Mouse (Mus musculus): Measurements from ENCODE around the gene Taok1. TPM values are rescaled to one million over a fixed set of nuclear protein-coding genes. Genes with fewer than 3 reads are reported as not detected.

Taok1 gene
- total RNA-seq, 1 experiment, result 60.8 TPM

- DNase-seq (ENCODE audit: low read depth, low spot score), result no peak
- TF ChIP-seq MAFK (IDR thresholded peaks at IDR 0.05; ENCODE audit: insufficient read depth, low read depth, low read length) (no peak), CHD2 (IDR thresholded peaks at IDR 0.05; ENCODE audit: low read depth, low read length) (no peak), HCFC1 (IDR thresholded peaks at IDR 0.05; ENCODE audit: borderline replicate concordance, insufficient read depth, low read length) (no peak), ZNF384 (IDR thresholded peaks at IDR 0.05; ENCODE audit: low read depth, low read length) (no peak), ZC3H11A (IDR thresholded peaks at IDR 0.05; ENCODE audit: borderline replicate concordance, low read depth, low read length) (no peak)
- Histone ChIP-seq H3K36me3 (ENCODE audit: control insufficient read depth, insufficient read depth, low read length, poor library complexity, severe bottlenecking) (peaks cover 47% of the 10 kb centered on the region), H3K4me3 (ENCODE audit: insufficient read depth in 1 of 2, low read depth in 1 of 2, low read length in 2 of 2, poor library complexity in 1 of 2, severe bottlenecking in 1 of 2) (no peak overlapping the region), H3K27ac (ENCODE audit: insufficient read depth, low read depth, low read length, poor library complexity, severe bottlenecking) (no peak overlapping the region), H3K4me1 (ENCODE audit: control insufficient read depth in 2 of 2, insufficient read depth in 2 of 2, low read length in 2 of 2, poor library complexity in 1 of 2) (peaks cover 0 to 25% of the 10 kb centered on the region in 2 experiments; a peak in 3 of 4 replicates), H3K9me3 (ENCODE audit: control insufficient read depth, insufficient read depth, low read depth, low read length) (no peaks in the 10 kb centered on the region), H3K9ac (ENCODE audit: insufficient read depth, low read depth, low read length, poor library complexity, severe bottlenecking) (no peak overlapping the region)
- in situ Hi-C loops (cut with MboI; ENCODE audit: low sequenced_read_pairs in 2 of 2, unreplicated experiment in 2 of 2), result no loop called here
Observed at GRCm38 (mm10) chr11:77506941-77507340, 100.7 kb downstream of the Taok1 start.

GRCm38 (mm10) chr11:77506273-77506672 is 101.3 kb downstream of the Taok1 start:
- Histone ChIP-seq H3K9me3 (ENCODE audit: control insufficient read depth, insufficient read depth, low read depth, low read length) (no peaks in the 10 kb centered on the region), H3K27ac (ENCODE audit: insufficient read depth, low read depth, low read length, poor library complexity, severe bottlenecking) (no peak overlapping the region), H3K4me1 (ENCODE audit: control insufficient read depth in 2 of 2, insufficient read depth in 2 of 2, low read length in 2 of 2, poor library complexity in 1 of 2) (peaks cover 0 to 26% of the 10 kb centered on the region in 2 experiments; a peak in 3 of 4 replicates), H3K9ac (ENCODE audit: insufficient read depth, low read depth, low read length, poor library complexity, severe bottlenecking) (no peak overlapping the region), H3K4me3 (ENCODE audit: insufficient read depth in 1 of 2, low read depth in 1 of 2, low read length in 2 of 2, poor library complexity in 1 of 2, severe bottlenecking in 1 of 2) (no peak overlapping the region), H3K36me3 (ENCODE audit: control insufficient read depth, insufficient read depth, low read length, poor library complexity, severe bottlenecking) (peaks cover 50% of the 10 kb centered on the region)
- no peak for TF ChIP-seq HCFC1 (IDR thresholded peaks at IDR 0.05; ENCODE audit: borderline replicate concordance, insufficient read depth, low read length)
- TF ChIP-seq MAFK (IDR thresholded peaks at IDR 0.05; ENCODE audit: insufficient read depth, low read depth, low read length), result peak; percentile 63; the same call in 1 of the 2 replicates
- in situ Hi-C loops (cut with MboI; ENCODE audit: low sequenced_read_pairs in 2 of 2, unreplicated experiment in 2 of 2), result no loop called here
- no peak for DNase-seq (ENCODE audit: low read depth, low spot score)

DNA sequence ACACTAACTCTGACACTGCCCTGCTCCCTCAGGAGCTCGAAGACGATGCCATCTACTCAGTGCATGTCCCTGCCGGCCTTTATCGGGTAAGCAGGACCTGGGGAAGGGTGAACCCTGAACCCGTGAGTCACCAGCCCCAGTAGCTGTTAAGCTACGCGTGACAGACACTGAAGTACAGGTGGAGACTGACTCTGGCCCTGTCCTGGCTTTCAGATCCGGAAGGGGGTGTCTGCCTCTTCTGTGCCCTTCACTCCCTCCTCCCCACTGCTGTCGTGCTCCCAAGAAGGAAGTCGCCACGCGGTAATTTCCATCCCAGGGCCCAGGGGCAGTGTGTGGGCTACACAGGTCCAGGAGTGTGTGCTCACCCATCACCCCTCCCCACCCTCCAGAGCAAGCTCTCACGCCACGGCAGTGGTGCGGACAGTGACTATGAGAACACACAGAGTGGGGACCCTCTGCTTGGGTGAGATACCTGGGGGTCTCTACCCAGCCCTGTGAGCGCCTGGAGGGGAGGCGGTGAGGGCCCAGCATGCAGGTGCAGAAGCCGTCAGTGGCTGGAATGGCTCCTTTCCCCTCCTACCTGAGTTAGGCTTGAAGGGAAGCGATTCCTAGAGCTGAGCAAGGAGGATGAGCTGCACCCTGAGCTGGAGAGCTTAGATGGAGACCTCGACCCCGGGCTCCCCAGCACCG is 102.2 kb downstream of the Taok1 start:
- in situ Hi-C loops (cut with MboI; ENCODE audit: low sequenced_read_pairs in 2 of 2, unreplicated experiment in 2 of 2), result no loop called here
- H3K4me1 ChIP-seq (ENCODE audit: control insufficient read depth in 2 of 2, insufficient read depth in 2 of 2, low read length in 2 of 2, poor library complexity in 1 of 2), result peaks cover 0 to 33% of the 10 kb centered on the region in 2 experiments; a peak in 3 of 4 replicates
- TF ChIP-seq ZC3H11A (IDR thresholded peaks at IDR 0.05; ENCODE audit: borderline replicate concordance, low read depth, low read length), result no peak
- TF ChIP-seq ZNF384 (IDR thresholded peaks at IDR 0.05; ENCODE audit: low read depth, low read length), result no peak
- no peak for TF ChIP-seq HCFC1 (IDR thresholded peaks at IDR 0.05; ENCODE audit: borderline replicate concordance, insufficient read depth, low read length)
- TF ChIP-seq MAFK (IDR thresholded peaks at IDR 0.05; ENCODE audit: insufficient read depth, low read depth, low read length), result no peak
- TF ChIP-seq CHD2 (IDR thresholded peaks at IDR 0.05; ENCODE audit: low read depth, low read length), result no peak
- no peak overlapping the region for H3K9ac ChIP-seq (ENCODE audit: insufficient read depth, low read depth, low read length, poor library complexity, severe bottlenecking)
- H3K4me3 ChIP-seq (ENCODE audit: insufficient read depth in 1 of 2, low read depth in 1 of 2, low read length in 2 of 2, poor library complexity in 1 of 2, severe bottlenecking in 1 of 2), result no peak overlapping the region
- H3K9me3 ChIP-seq (ENCODE audit: control insufficient read depth, insufficient read depth, low read depth, low read length), result no peaks in the 10 kb centered on the region
- no peak for DNase-seq (ENCODE audit: low read depth, low spot score)
- no peak overlapping the region for H3K27ac ChIP-seq (ENCODE audit: insufficient read depth, low read depth, low read length, poor library complexity, severe bottlenecking)
- peaks cover 58% of the 10 kb centered on the region for H3K36me3 ChIP-seq (ENCODE audit: control insufficient read depth, insufficient read depth, low read length, poor library complexity, severe bottlenecking)

GRCm38 (mm10) chr11:77504377-77504776 is 103.2 kb downstream of the Taok1 start:
- Histone ChIP-seq H3K9ac (ENCODE audit: insufficient read depth, low read depth, low read length, poor library complexity, severe bottlenecking) (no peak overlapping the region), H3K36me3 (ENCODE audit: control insufficient read depth, insufficient read depth, low read length, poor library complexity, severe bottlenecking) (peaks cover 68% of the 10 kb centered on the region)
- TF ChIP-seq ZNF384 (IDR thresholded peaks at IDR 0.05; ENCODE audit: low read depth, low read length) (no peak), CHD2 (IDR thresholded peaks at IDR 0.05; ENCODE audit: low read depth, low read length) (no peak), MAFK (IDR thresholded peaks at IDR 0.05; ENCODE audit: insufficient read depth, low read depth, low read length) (no peak), ZC3H11A (IDR thresholded peaks at IDR 0.05; ENCODE audit: borderline replicate concordance, low read depth, low read length) (no peak), HCFC1 (IDR thresholded peaks at IDR 0.05; ENCODE audit: borderline replicate concordance, insufficient read depth, low read length) (no peak)

More at GRCm38 (mm10) chr11:77504377-77504776, 103.2 kb downstream of the Taok1 start:
- no peaks in the 10 kb centered on the region for H3K9me3 ChIP-seq (ENCODE audit: control insufficient read depth, insufficient read depth, low read depth, low read length)
- peaks cover 0 to 40% of the 10 kb centered on the region in 2 experiments; a peak in 3 of 4 replicates for H3K4me1 ChIP-seq (ENCODE audit: control insufficient read depth in 2 of 2, insufficient read depth in 2 of 2, low read length in 2 of 2, poor library complexity in 1 of 2)
- H3K27ac ChIP-seq (ENCODE audit: insufficient read depth, low read depth, low read length, poor library complexity, severe bottlenecking), result no peak overlapping the region
- in situ Hi-C loops (cut with MboI; ENCODE audit: low sequenced_read_pairs in 2 of 2, unreplicated experiment in 2 of 2), result no loop called here
- DNase-seq (ENCODE audit: low read depth, low spot score), result no peak
- no peak overlapping the region for H3K4me3 ChIP-seq (ENCODE audit: insufficient read depth in 1 of 2, low read depth in 1 of 2, low read length in 2 of 2, poor library complexity in 1 of 2, severe bottlenecking in 1 of 2)

Measured in ES-E14 (cell line).